Comparison of ENCODE assay signal across 8 mouse cellular contexts in the genomic region with DNA sequence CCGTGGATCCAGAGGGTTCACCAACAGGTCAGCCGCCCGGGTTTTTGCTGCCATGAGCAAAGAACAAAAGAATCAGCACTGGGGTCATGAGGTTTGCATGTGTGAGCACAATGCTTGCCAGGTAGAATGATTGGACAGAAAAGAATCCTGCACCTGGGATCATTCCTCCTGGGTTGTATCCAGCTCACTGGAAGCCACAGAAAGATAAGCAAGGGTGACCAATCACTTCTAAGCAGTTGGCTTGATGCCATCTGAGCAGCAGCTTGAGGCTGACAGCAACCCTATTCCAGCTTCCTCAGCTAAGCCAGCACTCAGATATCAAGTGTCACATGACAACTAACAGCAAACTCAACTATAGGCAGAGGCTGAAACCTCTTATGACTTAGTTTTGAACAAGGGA.
A peak's percentile ranks its signal among the peaks of the same experiment; 100 is the strongest.
DNase-seq lines count a peak whose midpoint lies in the region; ATAC-seq and TF ChIP-seq lines count a peak whose summit lies in the region.

No protein-coding gene starts in this region.

- no peak overlapping the region for H3K9ac ChIP-seq in hindbrain, embryonic 15.5 days
- no peak overlapping the region for H3K9ac ChIP-seq in heart, embryonic 11.5 days (ENCODE audit: low read depth, low read length)
- no peak overlapping the region for H3K9ac ChIP-seq in limb, embryonic 14.5 days (ENCODE audit: low read depth, low read length, severe bottlenecking)

- no peak for DNase-seq in hindbrain, embryonic 10.5 days (ENCODE audit: low spot score)
- peak; percentile 58 for DNase-seq in limb, embryonic 14.5 days (ENCODE audit: low spot score)
- no peak for DNase-seq in layer of hippocampus, adult 9-11 months
- DNase-seq in B cell, adult 2 months = no peak

- H3K4me1 ChIP-seq in hindbrain, embryonic 15.5 days (replicated peaks) = 0 out of 2 replicates have a peak, but pooled peaks cover 10% of the 10 kb centered on the region
- 0 out of 2 replicates have a peak, but pooled peaks cover 5% of the 10 kb centered on the region for H3K4me1 ChIP-seq in hindbrain, embryonic 10.5 days (replicated peaks)
- peaks cover 23% of the 10 kb centered on the region for H3K4me1 ChIP-seq in bone marrow macrophage, adult 2 months (ENCODE audit: control insufficient read depth, insufficient read depth, low read length)
- peaks cover 31% of the 10 kb centered on the region for H3K4me1 ChIP-seq in heart, embryonic 11.5 days (ENCODE audit: control insufficient read depth, insufficient read depth, low read length)
- no peaks in the 10 kb centered on the region for H3K4me1 ChIP-seq in limb, embryonic 14.5 days (ENCODE audit: control insufficient read depth, insufficient read depth, low read length)

- no peak overlapping the region for H3K4me3 ChIP-seq in hindbrain, embryonic 15.5 days
- no peak overlapping the region for H3K4me3 ChIP-seq in hindbrain, embryonic 10.5 days
- H3K4me3 ChIP-seq in bone marrow macrophage, adult 2 months (ENCODE audit: insufficient read depth, low read length) = no peak overlapping the region
- no peak overlapping the region for H3K4me3 ChIP-seq in heart, embryonic 11.5 days (ENCODE audit: low read depth, low read length)
- H3K4me3 ChIP-seq in limb, embryonic 14.5 days (replicated peaks; ENCODE audit: low read length) = no peak overlapping the region

- WGBS in hindbrain, embryonic 15.5 days = 56% methylated on average over 3 of the region's 3 CpGs
- 83% methylated on average over 3 of the region's 3 CpGs for WGBS in hindbrain, embryonic 10.5 days
- 25% methylated on average over 3 of the region's 3 CpGs for WGBS in heart, embryonic 11.5 days (ENCODE audit: insufficient replicate concordance)
- 72% methylated on average over 3 of the region's 3 CpGs for WGBS in limb, embryonic 14.5 days

- no peaks in the 10 kb centered on the region for H3K9me3 ChIP-seq in hindbrain, embryonic 15.5 days
- no peaks in the 10 kb centered on the region for H3K9me3 ChIP-seq in hindbrain, embryonic 10.5 days
- H3K9me3 ChIP-seq in heart, embryonic 11.5 days (replicated peaks; ENCODE audit: control insufficient read depth, low read length) = no peaks in the 10 kb centered on the region
- H3K9me3 ChIP-seq in limb, embryonic 14.5 days (ENCODE audit: control insufficient read depth, low read length) = no peaks in the 10 kb centered on the region

- H3K27ac ChIP-seq in hindbrain, embryonic 15.5 days (replicated peaks) = no peak overlapping the region
- no peak overlapping the region for H3K27ac ChIP-seq in hindbrain, embryonic 10.5 days
- H3K27ac ChIP-seq in bone marrow macrophage, adult 2 months (ENCODE audit: insufficient read depth, low read depth, low read length) = peak overlapping the region; percentile 62
- H3K27ac ChIP-seq in heart, embryonic 11.5 days (ENCODE audit: low read depth, low read length) = peak overlapping the region; percentile 87
- H3K27ac ChIP-seq in limb, embryonic 14.5 days (replicated peaks; ENCODE audit: low read depth, low read length) = no peak overlapping the region

- TF ChIP-seq CTCF in bone marrow macrophage, adult 2 months (IDR thresholded peaks at IDR 0.05; ENCODE audit: low read depth, low read length) = no peak

- no peak for TF ChIP-seq POLR2A in bone marrow macrophage, adult 2 months (IDR thresholded peaks at IDR 0.05; ENCODE audit: borderline replicate concordance, low read depth, low read length)
- no peak for TF ChIP-seq POLR2A in limb, embryonic 14.5 days (IDR thresholded peaks at IDR 0.05; ENCODE audit: borderline replicate concordance, extremely low read depth, insufficient read depth, insufficient read length)

- peaks cover 16% of the 10 kb centered on the region for H3K36me3 ChIP-seq in hindbrain, embryonic 15.5 days
- H3K36me3 ChIP-seq in hindbrain, embryonic 10.5 days = peaks cover 57% of the 10 kb centered on the region
- peaks cover 9% of the 10 kb centered on the region for H3K36me3 ChIP-seq in heart, embryonic 11.5 days (ENCODE audit: control insufficient read depth, insufficient read depth, low read length)
- H3K36me3 ChIP-seq in limb, embryonic 14.5 days (ENCODE audit: control insufficient read depth, insufficient read depth, low read length) = peaks cover 65% of the 10 kb centered on the region

- no peak overlapping the region for H3K4me2 ChIP-seq in hindbrain, embryonic 15.5 days
- peak overlapping the region; percentile 40 for H3K4me2 ChIP-seq in heart, embryonic 11.5 days
- H3K4me2 ChIP-seq in limb, embryonic 14.5 days (replicated peaks; ENCODE audit: low read depth, low read length, severe bottlenecking) = no peak overlapping the region

- ATAC-seq in hindbrain, embryonic 15.5 days (ENCODE audit: low FRiP score, low read depth) = 0 out of 2 replicates have a peak, but pooled peaks have one; percentile 36
- ATAC-seq in heart, embryonic 11.5 days (replicated peaks; ENCODE audit: insufficient number of reproducible peaks, low FRiP score, low TSS enrichment) = peak; percentile 56; the same call in 1 of the 2 replicates
- peak; percentile 74 for ATAC-seq in limb, embryonic 14.5 days (ENCODE audit: low FRiP score, low read depth)
- ATAC-seq in frontal cortex, adult (ENCODE audit: low TSS enrichment) = no peak

- H3K27me3 ChIP-seq in hindbrain, embryonic 15.5 days = no peaks in the 10 kb centered on the region
- H3K27me3 ChIP-seq in hindbrain, embryonic 10.5 days (ENCODE audit: insufficient read depth, poor library complexity, severe bottlenecking) = no peaks in the 10 kb centered on the region
- no peaks in the 10 kb centered on the region for H3K27me3 ChIP-seq in heart, embryonic 11.5 days (ENCODE audit: control insufficient read depth, insufficient read depth, low read length)
- H3K27me3 ChIP-seq in limb, embryonic 14.5 days (ENCODE audit: control insufficient read depth, insufficient read depth, low read length) = no peaks in the 10 kb centered on the region

Comparison
In these comparisons a context has a peak if more than half of its experiments do, and no peak if none do; other contexts are left out.
1. H3K27ac ChIP-seq: peak in bone marrow macrophage, adult 2 months (single experiment) and heart, embryonic 11.5 days (single experiment); none in hindbrain, embryonic 15.5 days (single experiment), hindbrain, embryonic 10.5 days (single experiment) and limb, embryonic 14.5 days (single experiment).